Mouse (Mus musculus): Measurements from ENCODE around the gene AI597479. TPM values are rescaled to one million over a fixed set of nuclear protein-coding genes. Genes with fewer than 3 reads are reported as not detected.
"Not testable (repeated sequence)": the region's sequence is repeated elsewhere in the genome, so short reads cannot be mapped to it uniquely, and the experiment has no call there.

The AI597479 gene
- total RNA-seq, 2 experiments from 2014 or later = 17.2 to 19.8 TPM

GRCm38 (mm10) chr1:43122616-43123015 lies 24.1 kb downstream of the AI597479 start:
- no peak for ATAC-seq (replicated peaks; ENCODE audit: poor library complexity)

- ATAC-seq (replicated peaks; ENCODE audit: poor library complexity) = no peak
Measured at GRCm38 (mm10) chr1:43124726-43125125, 26.2 kb downstream of the AI597479 start.

- ATAC-seq (replicated peaks; ENCODE audit: poor library complexity) = no peak
Measured at GRCm38 (mm10) chr1:43127196-43127595, 28.7 kb downstream of the AI597479 start.

- ATAC-seq (replicated peaks; ENCODE audit: poor library complexity) = no peak
Measured at GRCm38 (mm10) chr1:43127820-43128610, 29.5 kb downstream of the AI597479 start.

- ATAC-seq (replicated peaks; ENCODE audit: poor library complexity) = no peak
Measured at GRCm38 (mm10) chr1:43130219-43130981, 31.9 kb downstream of the AI597479 start.

GRCm38 (mm10) chr1:43131591-43131990 lies 33.1 kb downstream of the AI597479 start:
- no peak for ATAC-seq (replicated peaks; ENCODE audit: poor library complexity)

GRCm38 (mm10) chr1:43136488-43137029 lies 38.0 kb downstream of the AI597479 start:
- not testable (repeated sequence) for ATAC-seq (replicated peaks; ENCODE audit: poor library complexity)

GRCm38 (mm10) chr1:43137334-43137733 lies 38.8 kb downstream of the AI597479 start:
- no peak for ATAC-seq (replicated peaks; ENCODE audit: poor library complexity)

GRCm38 (mm10) chr1:43138268-43138812 lies 39.8 kb downstream of the AI597479 start:
- ATAC-seq (replicated peaks; ENCODE audit: poor library complexity) = peak; percentile 47; the same call in 1 of the 2 replicates

GRCm38 (mm10) chr1:43139587-43140266 lies 41.2 kb downstream of the AI597479 start:
- peak; percentile 97 for ATAC-seq (replicated peaks; ENCODE audit: poor library complexity)

- ATAC-seq (replicated peaks; ENCODE audit: poor library complexity) = no peak
Measured at GRCm38 (mm10) chr1:43141555-43141961, 43.0 kb downstream of the AI597479 start.

- no peak for ATAC-seq (replicated peaks; ENCODE audit: poor library complexity)
Measured at GRCm38 (mm10) chr1:43142849-43143248, 44.3 kb downstream of the AI597479 start.

GRCm38 (mm10) chr1:43143284-43143683 lies 44.8 kb downstream of the AI597479 start:
- no peak for ATAC-seq (replicated peaks; ENCODE audit: poor library complexity)

GRCm38 (mm10) chr1:43143791-43144190 lies 45.3 kb downstream of the AI597479 start:
- no peak for ATAC-seq (replicated peaks; ENCODE audit: poor library complexity)

GRCm38 (mm10) chr1:43144338-43144906 lies 45.9 kb downstream of the AI597479 start:
- ATAC-seq (replicated peaks; ENCODE audit: poor library complexity) = no peak

- ATAC-seq (replicated peaks; ENCODE audit: poor library complexity) = no peak
Measured at GRCm38 (mm10) chr1:43145388-43145787, 46.9 kb downstream of the AI597479 start.

- ATAC-seq (replicated peaks; ENCODE audit: poor library complexity) = no peak
Measured at GRCm38 (mm10) chr1:43147474-43147873, 49.0 kb downstream of the AI597479 start.

GRCm38 (mm10) chr1:43150225-43150624 lies 51.7 kb downstream of the AI597479 start:
- no peak for ATAC-seq (replicated peaks; ENCODE audit: poor library complexity)

GRCm38 (mm10) chr1:43152626-43153025 lies 54.1 kb downstream of the AI597479 start:
- no peak for ATAC-seq (replicated peaks; ENCODE audit: poor library complexity)

- no peak for ATAC-seq (replicated peaks; ENCODE audit: poor library complexity)
Measured at GRCm38 (mm10) chr1:43153538-43153937, 55.0 kb downstream of the AI597479 start.
